Mouse (Mus musculus) intestine, postnatal 0 days (tissue): ENCODE results near the gene Tpbgl. TPM values are rescaled to one million over a fixed set of nuclear protein-coding genes. Genes with fewer than 3 reads are reported as not detected.

Experiments
- ATAC-seq: fragments of 200-750 bp; cut with Nextera tagmentation; 2 replicates; pipeline ENCODE4 v1.8.0; 2017; ENCODE audit warnings: mild to moderate bottlenecking, moderate TSS enrichment, moderate library complexity
- H3K27ac ChIP-seq: fragments of 300-500 bp; sonication (generic); 2 replicates; pipeline ENCODE4 v1.5.1; 2014; ENCODE audit warnings: mild to moderate bottlenecking, low read depth, low read length, moderate library complexity
- H3K27me3 ChIP-seq: fragments of 300-500 bp; sonication (generic); replicated peaks from 2 replicates; pipeline ENCODE4 v1.6.1; 2014; ENCODE audit warnings: low read length, mixed read lengths; ENCODE audit not compliant: control insufficient read depth, insufficient read depth
- H3K36me3 ChIP-seq: fragments of 300-500 bp; sonication (generic); 2 replicates; pipeline ENCODE4 v1.6.1; 2014; ENCODE audit warnings: mild to moderate bottlenecking, moderate library complexity; ENCODE audit not compliant: control insufficient read depth, insufficient read depth
- H3K4me1 ChIP-seq: fragments of 300-500 bp; sonication (generic); replicated peaks from 2 replicates; pipeline ENCODE4 v1.6.1; 2014; ENCODE audit warnings: antibody characterized with exemption, low read length, mixed read lengths; ENCODE audit not compliant: control insufficient read depth, insufficient read depth
- H3K4me2 ChIP-seq: fragments of 300-500 bp; sonication (generic); replicated peaks from 2 replicates; pipeline ENCODE4 v1.6.1; 2014; ENCODE audit warnings: low read depth, mild to moderate bottlenecking, moderate library complexity
- H3K4me3 ChIP-seq: fragments of 300-500 bp; sonication (generic); 2 replicates; pipeline ENCODE4 v1.5.1; 2014; ENCODE audit warnings: low read depth, low read length
- H3K9ac ChIP-seq: fragments of 300-500 bp; sonication (generic); 2 replicates; pipeline ENCODE4 v1.6.1; 2014; ENCODE audit warnings: mild to moderate bottlenecking, low read depth, low read length
- H3K9me3 ChIP-seq: fragments of 300-500 bp; sonication (generic); 2 replicates; pipeline ENCODE4 v1.6.1; 2016; ENCODE audit warnings: mixed run types; ENCODE audit not compliant: control insufficient read depth
- CTCF ChIP-seq: sonication (generic); IDR thresholded peaks from 2 replicates; pipeline ENCODE4 v1.5.1; 2016; ENCODE audit warnings: low read depth, mild to moderate bottlenecking, control low read depth, antibody characterized with exemption, moderate library complexity
- WGBS: fragments of 180-500 bp; shearing (Covaris S2); extraction: QIAGEN DNeasy Blood & Tissue Kit; methylation state at CpG from one replicate; pipeline ENCODE4 v1.1.7; 2014; 5-methylcytosine and 5-hydroxymethylcytosine counted together
- polyA plus RNA-seq: library from polyadenylated mRNA; unstranded; fragments of >200 nt; fragmentation: Nextera tagmentation; extraction: Ambion mirVana; gene quantifications from 2 replicates; pipeline ENCODE4 v1.2.1, GENCODE M21; 2015

Gene Tpbgl
- polyA plus RNA-seq, 1 experiment from 2014 or later = 1.4 TPM

DNA sequence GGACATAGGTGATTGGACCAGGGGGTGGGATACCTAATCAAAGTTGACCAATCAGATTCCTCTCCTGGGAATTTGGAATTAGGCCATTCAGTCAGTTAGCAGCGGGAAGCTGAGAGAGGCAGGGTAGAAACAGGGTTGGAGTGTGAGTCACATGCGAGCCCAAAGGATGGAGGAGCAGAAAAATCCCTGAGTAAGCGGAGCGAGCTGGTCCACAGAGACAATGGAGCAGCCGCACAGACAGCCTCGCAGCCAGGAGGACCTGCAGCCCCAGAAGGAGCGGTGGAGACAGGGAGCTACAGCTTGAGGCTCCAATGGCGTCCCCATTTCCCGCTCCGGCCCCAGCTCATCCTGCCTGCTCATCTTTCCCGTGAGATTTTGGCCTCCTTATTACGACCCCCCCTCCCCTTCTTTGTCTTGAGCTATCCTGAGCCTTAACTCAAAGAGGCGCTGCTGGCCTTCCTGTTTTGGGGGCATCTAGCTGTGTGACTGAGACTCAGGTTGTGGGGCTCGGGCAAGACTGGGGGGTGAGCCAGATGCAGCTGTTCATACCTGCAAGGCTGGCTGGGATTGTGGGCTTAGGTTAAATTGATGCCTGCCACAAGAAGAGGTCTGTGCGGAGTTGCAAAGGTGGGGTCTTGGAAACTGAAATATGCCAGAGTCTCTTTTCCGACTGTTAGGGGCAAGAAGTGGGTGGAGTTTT, 47.3 kb downstream of the Tpbgl start:
- WGBS = 42% methylated on average over 16 of the region's 16 CpGs
- H3K4me2 ChIP-seq = no peak overlapping the region
- H3K27ac ChIP-seq = no peak overlapping the region
- H3K36me3 ChIP-seq = no peaks in the 10 kb centered on the region; the same call in 1 of the 2 replicates
- H3K27me3 ChIP-seq = no peaks in the 10 kb centered on the region
- H3K4me1 ChIP-seq = no peaks in the 10 kb centered on the region
- no peaks in the 10 kb centered on the region for H3K9me3 ChIP-seq
- no peak for TF ChIP-seq CTCF
- no peak overlapping the region for H3K9ac ChIP-seq
- H3K4me3 ChIP-seq = no peak overlapping the region
- ATAC-seq = no peak

DNA sequence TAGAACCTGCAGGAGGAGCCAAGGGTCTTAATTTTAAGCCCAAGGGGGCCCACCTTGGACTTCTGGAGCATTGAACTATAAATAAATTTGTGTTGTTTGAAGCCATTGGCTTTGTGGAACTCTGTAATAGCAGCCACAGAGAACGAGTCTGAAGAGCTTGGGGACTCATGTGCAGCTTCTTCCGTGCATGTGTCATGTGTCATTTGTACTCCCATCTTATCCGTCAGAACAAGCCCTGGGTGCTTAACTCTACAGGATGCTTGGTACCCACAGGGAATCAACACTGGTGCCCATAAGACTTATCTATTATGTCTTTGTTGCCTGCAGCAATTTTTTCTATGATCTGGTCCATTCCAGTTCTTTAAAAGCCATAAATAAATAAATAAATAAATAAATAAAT, 48.7 kb downstream of the Tpbgl start:
- no peaks in the 10 kb centered on the region for H3K9me3 ChIP-seq
- no peak overlapping the region for H3K9ac ChIP-seq
- 80% methylated on average over 3 of the region's 3 CpGs for WGBS
- H3K4me3 ChIP-seq = no peak overlapping the region
- ATAC-seq = no peak
- TF ChIP-seq CTCF = no peak
- H3K27me3 ChIP-seq = no peaks in the 10 kb centered on the region
- no peak overlapping the region for H3K27ac ChIP-seq
- H3K36me3 ChIP-seq = no peaks in the 10 kb centered on the region
- H3K4me2 ChIP-seq = no peak overlapping the region
- H3K4me1 ChIP-seq = no peaks in the 10 kb centered on the region

Other genes starting within 250 kb of the Tpbgl start
- gene Gdpd5, start 245.7 kb downstream of the Tpbgl start, polyA plus RNA-seq = 15.7 and 16.9 TPM in 2 replicates
- gene Klhl35, start 161.1 kb downstream of the Tpbgl start, polyA plus RNA-seq = 0.76 and 1.1 TPM in 2 replicates
- gene Rps3, start 143.4 kb downstream of the Tpbgl start, polyA plus RNA-seq = 531 and 541 TPM in 2 replicates
- 4.2 and 4.4 TPM in 2 replicates for gene Arrb1, start 91.6 kb downstream of the Tpbgl start, polyA plus RNA-seq
- gene Slco2b1, start 84.2 kb upstream of the Tpbgl start, polyA plus RNA-seq = 2.2 and 3.2 TPM in 2 replicates
- gene Olfr520, start 103.2 kb upstream of the Tpbgl start, polyA plus RNA-seq = not detected in 2 replicates
- gene Olfr521, start 136.4 kb upstream of the Tpbgl start, polyA plus RNA-seq = not detected in 2 replicates
- 2.5 TPM in 2 replicates for gene Neu3, start 201.3 kb upstream of the Tpbgl start, polyA plus RNA-seq
- gene Xrra1, start 232.0 kb upstream of the Tpbgl start, polyA plus RNA-seq = 0.17 TPM in 1 of 2 replicates, not detected in the other
- 237 and 238 TPM in 2 replicates for gene Spcs2, start 236.4 kb upstream of the Tpbgl start, polyA plus RNA-seq